Mouse (Mus musculus) Muller cell, postnatal 12 days (primary cell): ENCODE data around the gene Dnajc11.

Source experiments
- DNase-seq: peaks from one replicate; pipeline ENCODE4 v3.0.0-alpha.2; 2015; ENCODE audit errors: inconsistent ontology term

Dnajc11 gene

DNA sequence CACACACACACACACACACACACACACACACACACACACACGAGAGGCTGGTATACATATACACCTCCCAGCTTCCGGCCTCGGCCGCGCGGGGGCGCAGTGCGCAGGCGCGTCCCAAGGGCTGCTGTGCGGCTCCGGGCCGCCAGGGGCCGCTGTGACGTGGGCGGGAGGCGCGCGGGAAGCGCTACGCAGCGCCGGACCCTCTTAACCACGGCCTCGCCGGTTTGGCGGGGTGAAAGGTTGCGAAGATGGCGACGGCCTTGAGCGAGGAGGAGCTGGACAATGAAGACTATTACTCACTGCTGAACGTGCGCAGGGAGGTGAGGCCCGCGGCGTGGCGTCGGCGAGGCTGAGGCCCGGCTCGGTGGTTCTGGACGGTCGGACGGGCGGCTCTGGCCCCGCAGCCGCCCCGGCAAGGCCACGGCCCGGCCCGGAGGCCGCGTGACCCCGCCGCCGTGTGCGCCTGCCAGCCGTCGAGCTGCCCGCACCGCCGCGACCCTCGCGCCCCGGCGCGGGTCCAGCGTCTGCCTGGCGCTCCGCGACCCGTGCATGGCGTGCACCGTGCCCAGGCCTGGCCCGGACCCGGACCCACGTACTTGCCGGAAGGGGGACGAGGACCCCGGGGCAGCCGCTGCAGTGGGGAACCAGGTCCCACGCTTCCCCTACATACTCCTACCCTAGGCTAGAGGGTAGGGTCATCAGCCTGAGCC lies at the start of gene Dnajc11:
Dnajc11 (plus strand) TSS at position 187 of the 710 bp plus-strand sequence.
- peak; percentile 94 for DNase-seq

DNA sequence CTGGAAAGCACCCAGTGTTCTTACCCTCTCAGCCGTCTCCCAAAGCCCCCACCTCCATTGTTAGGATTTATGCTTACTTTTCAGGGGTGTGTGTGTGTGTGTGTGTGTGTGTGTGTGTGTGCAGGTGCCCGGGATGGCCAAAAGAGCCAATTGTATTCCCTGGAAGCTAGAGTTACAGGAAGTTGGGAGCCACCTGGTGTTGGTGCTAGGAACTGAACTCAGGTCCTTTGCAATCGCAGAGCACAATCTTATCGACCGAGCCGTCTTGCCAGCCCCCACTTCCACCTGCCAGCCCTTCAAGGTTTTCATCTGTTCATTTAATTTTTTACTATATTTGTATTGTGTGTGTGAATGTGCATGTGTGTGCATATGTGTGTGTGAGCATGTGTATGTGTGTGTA lies 40.2 kb upstream of the Dnajc11 start:
- no peak for DNase-seq

DNA sequence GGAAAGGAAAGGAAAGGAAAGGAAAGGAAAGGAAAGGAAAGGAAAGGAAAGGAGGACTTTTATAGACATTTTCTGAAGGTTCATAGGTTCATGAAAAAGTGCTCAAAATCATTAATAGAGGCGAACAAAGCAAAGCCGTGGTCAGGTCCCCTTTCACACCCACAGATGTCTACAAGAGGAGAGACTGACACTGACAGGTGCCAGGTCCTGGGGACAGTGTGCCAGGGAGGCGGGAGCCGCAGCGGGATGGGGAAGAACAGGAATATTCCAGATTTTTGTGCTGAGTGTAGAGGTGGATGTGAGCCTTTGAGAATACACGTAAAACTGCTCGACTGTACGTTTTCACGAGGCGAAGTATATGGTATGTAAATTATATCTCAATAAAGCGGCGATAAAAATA lies 38.6 kb upstream of the Dnajc11 start:
- DNase-seq = no peak

DNA sequence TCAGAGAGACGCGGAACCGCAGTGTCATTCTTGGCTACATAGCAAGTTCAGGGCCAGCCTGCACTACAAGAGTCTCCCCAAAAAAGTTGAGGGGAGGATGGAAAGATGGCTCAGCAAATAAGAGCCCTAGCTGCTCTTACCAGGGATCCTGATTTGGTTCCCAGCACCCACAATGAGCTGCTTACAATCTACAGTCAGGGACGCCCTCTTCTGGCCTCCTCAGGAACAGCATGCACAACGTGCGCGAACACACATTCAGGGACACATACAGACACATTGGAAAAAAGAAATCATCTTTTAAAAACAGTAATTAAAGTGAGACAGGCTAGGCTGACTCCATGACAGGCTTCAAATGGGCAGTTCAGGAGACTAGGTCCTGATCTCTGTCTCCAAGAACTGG lies 37.9 kb upstream of the Dnajc11 start:
- no peak for DNase-seq

DNA sequence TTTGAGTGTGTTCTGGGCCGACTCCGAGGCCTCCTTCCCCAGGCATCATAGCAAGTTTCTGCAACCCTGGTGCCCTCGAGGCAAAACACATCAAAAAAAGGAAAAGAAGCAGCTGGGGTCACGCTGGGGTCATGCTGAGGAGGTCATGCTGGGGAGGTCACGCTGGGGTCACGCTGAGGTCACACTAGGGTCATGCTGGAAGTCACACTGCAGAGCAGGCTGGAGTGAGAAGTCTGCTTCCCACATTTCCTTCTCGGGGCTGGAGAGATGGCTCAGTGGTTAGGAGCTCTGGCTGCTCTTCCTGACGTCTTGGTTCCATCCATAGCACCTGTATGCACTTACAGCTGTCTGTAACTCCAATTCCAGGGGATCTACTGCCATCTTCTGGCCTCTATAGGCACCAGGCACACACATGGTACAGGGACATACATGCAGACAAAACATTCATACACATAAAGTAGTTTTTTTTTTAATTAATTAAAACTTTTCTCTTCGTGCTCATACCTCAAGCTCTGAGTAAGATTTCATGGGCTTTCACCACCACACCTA lies 36.3 kb upstream of the Dnajc11 start:
- no peak for DNase-seq

- peak; percentile 14 for DNase-seq
These were observed 34.8 kb upstream of the Dnajc11 start for GRCm38 (mm10) chr4:151898600-151899245.

- DNase-seq = no peak
These were observed 33.6 kb upstream of the Dnajc11 start for GRCm38 (mm10) chr4:151899707-151900384.

DNA sequence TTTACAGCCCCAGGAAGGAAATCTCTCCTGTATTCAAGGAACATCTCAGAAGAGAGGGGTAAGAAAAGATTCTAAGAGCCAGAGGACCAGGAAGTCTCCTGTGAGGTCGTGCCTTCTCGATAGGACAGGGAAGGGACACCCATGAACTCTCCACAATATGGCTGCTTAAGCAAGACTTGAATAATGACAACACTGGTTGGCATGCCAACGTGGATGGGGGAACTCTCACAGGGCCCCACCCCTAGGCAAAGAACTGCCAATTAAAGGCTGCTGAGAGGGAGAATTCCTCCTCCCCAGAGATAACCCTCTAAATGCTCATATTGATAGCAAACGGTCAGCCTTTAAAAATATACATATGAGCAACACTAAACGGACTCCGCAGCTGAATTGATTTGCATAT lies 32.8 kb upstream of the Dnajc11 start:
- DNase-seq = no peak

DNA sequence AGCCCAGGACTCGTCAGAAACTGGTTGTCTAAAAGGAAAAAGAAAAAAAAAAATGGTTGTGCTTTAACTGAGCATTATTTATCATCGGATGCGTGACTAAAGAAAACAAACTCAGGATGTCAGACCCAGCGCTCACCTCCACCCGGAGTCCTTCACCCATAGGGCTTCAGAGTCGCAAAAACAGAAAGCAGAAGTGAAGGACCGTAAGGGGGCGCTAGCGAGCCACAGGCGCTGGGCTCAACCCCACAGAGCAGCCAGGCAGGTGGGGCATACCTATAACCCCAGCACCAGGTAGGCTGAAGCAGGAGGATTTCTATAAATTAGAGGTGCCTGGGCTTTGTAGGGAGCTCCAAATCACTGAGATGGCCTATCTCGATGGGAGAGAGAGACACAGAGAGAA lies 32.1 kb upstream of the Dnajc11 start:
- no peak for DNase-seq

- DNase-seq = no peak
These were observed 31.3 kb upstream of the Dnajc11 start for GRCm38 (mm10) chr4:151902046-151902688.

GRCm38 (mm10) chr4:151902689-151903241 lies 30.7 kb upstream of the Dnajc11 start:
- no peak for DNase-seq

DNA sequence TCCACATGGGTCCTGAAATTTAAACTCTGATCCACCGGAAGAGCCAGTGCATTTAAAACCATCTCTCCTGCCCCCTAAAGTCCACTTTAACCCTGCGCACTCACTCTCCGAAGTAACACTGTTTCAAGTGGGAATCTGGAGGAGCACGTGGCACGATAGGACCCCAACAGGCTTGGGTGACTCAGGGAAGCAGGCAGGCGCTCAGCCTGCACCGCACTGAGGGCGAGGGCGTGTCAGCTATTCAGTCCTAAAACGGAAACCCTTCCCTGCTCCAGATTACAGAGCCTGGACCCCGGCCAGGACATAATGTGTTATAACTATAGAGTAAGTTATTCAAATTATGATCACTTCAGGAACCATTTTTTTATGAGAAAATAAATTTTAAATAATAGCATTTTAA lies 29.4 kb upstream of the Dnajc11 start:
- DNase-seq = no peak

DNA sequence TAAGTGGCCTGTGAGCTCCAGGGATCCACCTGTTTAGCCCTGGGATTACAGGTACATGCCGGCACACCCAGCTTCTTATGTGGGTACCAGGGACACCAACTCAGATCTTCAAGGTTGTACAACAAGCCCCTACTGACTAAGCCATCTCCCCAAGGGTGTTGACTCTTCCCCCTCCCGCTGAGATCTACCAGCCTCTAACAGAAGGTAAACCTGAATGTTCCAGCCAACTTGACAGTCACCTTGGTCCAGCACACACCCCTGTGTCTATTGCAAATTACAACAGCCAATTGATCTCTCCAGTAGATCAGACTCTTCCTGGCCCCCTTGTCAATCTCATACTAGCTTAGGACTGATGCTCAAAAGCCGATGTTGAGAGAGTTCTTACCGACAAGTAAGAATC lies 27.9 kb upstream of the Dnajc11 start:
- no peak for DNase-seq

GRCm38 (mm10) chr4:151907577-151908343 lies 25.7 kb upstream of the Dnajc11 start:
- no peak for DNase-seq

DNA sequence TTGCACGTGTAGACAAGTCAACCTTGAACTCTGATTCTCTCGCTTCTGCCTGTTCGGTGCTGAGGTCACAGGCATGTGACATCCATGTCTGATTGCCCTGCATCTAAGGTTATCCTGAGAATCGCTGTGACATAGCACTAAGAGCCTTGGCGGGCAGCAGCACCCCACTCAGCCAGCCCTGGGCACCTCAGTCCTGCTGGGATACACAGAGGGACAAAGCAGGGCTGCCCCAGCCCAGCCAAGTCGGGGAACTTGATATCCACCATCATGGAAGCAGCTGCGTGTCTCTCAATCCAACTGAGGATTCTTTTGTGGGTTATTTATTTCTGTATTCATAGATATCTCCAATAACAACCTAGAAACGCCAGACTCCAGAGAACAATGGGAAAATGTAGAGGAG lies 24.7 kb upstream of the Dnajc11 start:
- DNase-seq = no peak

DNA sequence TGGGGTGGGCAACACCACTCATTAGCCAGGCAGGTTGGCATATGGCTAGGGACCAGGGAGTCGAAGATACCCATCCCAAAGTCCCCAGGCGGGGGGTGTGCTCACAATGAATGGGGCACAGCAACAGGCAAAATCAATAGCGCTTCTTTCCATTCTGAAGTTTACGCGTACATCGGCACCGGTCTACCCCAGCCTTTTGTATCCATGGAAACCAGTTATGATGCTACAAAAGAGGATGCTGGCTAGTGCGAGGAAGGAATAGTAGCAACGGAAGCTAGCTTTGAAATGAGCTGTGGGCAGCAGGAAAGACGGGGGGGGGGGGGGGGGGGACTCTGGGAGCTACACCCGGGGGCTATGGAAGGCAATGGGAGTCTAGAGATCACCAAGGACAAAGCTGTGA lies 17.2 kb upstream of the Dnajc11 start:
- no peak for DNase-seq

DNA sequence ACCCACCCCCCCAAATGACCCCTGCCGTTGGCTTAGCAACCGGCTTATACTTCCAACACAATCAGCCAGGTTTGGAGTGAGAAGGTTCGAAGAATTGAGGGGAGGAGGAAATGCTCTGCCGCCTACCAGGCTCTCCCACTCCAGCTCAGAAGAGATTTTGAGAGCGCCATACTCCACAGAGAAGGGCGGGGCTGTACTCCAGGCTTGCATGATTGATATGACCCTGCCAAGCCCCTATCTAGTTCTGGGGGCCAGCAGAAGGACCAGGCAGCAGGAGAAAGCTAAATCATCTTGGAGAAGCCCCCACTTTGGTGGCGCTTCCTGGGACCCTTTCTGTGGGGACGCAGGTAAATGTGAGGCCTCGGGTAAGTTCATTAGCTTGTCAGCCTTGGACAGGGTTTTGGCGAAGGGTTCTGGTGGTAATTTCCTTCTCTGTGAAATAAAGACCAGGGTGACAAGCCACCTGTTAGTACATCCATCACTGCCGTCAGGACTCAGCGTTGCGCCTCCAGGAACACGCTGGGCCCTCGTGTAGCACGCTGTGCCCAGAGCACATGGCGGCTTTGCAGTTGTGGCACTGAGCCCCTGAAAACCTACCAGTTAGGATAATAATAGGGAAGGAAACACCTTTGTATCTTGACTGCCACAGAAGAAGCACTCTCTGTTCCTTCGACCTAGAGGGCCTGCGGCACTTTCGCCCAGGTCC lies 14.2 kb upstream of the Dnajc11 start:
- DNase-seq = no peak

- DNase-seq = peak; percentile 23
These were observed 13.4 kb upstream of the Dnajc11 start for GRCm38 (mm10) chr4:151919900-151920643.

- DNase-seq = no peak
These were observed 11.4 kb upstream of the Dnajc11 start for GRCm38 (mm10) chr4:151922124-151922523.
